Mouse (Mus musculus): ENCODE data around the gene Ergic1. TPM values are rescaled to one million over a fixed set of nuclear protein-coding genes. Genes with fewer than 3 reads are reported as not detected.

Ergic1 gene
- total RNA-seq, 1 experiment from 2014 or later: 44.6 TPM

- ATAC-seq (replicated peaks; ENCODE audit: low read depth, poor library complexity, severe bottlenecking): no peak
Measured at GRCm38 (mm10) chr17:26645411-26645854, 84.1 kb downstream of the Ergic1 start.

GRCm38 (mm10) chr17:26647283-26647682 lies 86.0 kb downstream of the Ergic1 start:
- ATAC-seq (replicated peaks; ENCODE audit: low read depth, poor library complexity, severe bottlenecking): no peak

- no peak for ATAC-seq (replicated peaks; ENCODE audit: low read depth, poor library complexity, severe bottlenecking)
Measured at GRCm38 (mm10) chr17:26649565-26649964, 88.3 kb downstream of the Ergic1 start.

DNA sequence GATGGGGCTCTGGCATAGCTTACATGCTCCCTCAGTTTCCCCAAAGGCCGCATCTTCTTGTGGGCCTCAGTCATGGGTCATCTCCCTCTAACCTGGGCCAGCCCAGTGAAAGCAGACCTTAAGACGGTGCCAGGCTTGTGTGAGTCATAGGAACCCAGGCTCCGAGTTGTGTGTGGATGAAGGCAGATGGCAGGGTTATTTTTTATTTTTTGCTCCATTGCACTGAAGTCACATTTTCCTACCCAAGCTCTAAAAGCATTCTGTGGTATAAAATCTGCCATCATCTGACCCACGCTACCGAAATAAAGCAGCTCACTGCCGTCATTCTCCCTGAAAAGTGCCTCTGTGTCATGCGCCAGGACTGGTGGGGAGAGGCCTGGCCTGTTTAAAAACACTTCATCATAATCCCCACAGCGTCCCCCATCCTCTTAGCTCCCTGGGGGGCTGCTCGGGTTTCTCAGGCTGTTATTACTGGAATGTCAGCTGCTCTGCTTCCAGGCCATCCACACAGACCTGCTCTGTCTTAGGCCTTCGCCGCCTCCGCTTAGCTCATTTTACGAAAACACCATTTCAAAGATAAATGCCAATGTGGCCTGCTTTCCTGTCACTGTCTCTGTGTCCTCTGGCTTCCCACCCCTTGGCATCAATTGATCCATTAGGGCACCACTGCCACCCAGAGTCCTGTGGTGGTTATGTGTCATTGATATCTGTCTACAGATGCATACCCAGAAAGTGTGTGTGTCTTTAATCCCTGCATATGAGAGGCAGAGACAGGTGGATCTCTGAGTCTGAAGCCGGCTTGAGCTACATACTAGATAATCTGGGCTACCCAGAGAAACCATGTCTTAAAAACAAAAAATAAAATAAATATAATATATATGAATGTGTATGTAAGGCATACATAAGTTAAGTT lies 89.4 kb downstream of the Ergic1 start:
- no peak for ATAC-seq (replicated peaks; ENCODE audit: low read depth, poor library complexity, severe bottlenecking)

GRCm38 (mm10) chr17:26658854-26659572 lies 97.7 kb downstream of the Ergic1 start:
- ATAC-seq (replicated peaks; ENCODE audit: low read depth, poor library complexity, severe bottlenecking): no peak

- ATAC-seq (replicated peaks; ENCODE audit: low read depth, poor library complexity, severe bottlenecking): no peak
Measured at GRCm38 (mm10) chr17:26659573-26659915, 98.3 kb downstream of the Ergic1 start.

DNA sequence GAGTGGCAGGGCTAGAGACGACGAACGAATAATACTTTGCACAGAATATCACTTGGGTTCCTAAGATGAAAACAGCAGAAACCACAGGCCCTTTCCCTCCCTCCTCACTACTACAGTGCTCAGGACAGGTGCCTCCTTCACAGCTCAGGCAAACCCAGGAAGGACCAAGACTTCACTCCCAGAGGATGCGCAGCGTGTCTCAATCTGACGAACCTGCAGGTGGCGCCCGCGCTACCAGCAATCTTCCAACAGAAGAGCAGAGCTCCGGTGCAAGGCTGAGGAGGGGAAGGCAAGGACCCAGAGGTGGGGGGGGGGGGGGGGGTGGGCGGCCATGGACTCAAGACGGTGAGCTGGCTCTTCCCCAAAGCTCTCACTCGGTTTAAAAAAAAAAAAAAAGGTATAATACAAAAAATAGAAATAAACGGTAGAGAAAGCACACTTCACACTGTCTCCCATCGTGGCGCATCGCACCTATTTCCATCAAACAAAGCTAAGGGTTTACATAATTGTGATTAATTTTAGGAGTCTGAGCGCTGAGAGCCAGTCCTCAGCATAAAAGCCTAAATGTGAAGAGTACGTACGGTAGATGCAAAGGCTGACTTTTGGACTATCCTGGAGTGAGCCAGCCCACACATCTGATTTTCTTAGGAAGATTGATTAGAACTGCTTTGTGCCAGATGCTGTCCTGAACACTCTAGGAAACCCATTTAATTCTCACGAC lies 99.1 kb downstream of the Ergic1 start:
- peak; percentile 54 for ATAC-seq (replicated peaks; ENCODE audit: low read depth, poor library complexity, severe bottlenecking)

DNA sequence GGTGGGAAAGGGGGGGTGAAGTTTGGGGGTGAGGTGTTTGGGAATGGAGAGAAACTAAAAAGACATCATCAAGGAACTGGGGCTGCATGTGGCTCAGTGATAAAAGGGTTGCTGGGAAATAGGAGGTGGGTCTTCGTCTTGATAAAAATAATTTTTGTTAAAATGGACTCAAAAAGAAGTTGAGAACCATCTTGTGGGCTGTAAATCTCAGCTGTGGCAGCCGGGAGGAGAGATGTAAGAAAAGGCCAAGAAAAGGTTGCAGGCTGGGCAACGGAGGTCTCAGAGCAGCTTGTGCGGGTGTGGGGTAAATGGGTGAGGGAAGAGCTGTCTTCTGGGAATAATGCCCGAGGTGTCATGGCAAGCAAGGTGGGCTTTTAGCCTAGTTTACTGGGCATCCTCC lies 100.9 kb downstream of the Ergic1 start:
- ATAC-seq (replicated peaks; ENCODE audit: low read depth, poor library complexity, severe bottlenecking): no peak

DNA sequence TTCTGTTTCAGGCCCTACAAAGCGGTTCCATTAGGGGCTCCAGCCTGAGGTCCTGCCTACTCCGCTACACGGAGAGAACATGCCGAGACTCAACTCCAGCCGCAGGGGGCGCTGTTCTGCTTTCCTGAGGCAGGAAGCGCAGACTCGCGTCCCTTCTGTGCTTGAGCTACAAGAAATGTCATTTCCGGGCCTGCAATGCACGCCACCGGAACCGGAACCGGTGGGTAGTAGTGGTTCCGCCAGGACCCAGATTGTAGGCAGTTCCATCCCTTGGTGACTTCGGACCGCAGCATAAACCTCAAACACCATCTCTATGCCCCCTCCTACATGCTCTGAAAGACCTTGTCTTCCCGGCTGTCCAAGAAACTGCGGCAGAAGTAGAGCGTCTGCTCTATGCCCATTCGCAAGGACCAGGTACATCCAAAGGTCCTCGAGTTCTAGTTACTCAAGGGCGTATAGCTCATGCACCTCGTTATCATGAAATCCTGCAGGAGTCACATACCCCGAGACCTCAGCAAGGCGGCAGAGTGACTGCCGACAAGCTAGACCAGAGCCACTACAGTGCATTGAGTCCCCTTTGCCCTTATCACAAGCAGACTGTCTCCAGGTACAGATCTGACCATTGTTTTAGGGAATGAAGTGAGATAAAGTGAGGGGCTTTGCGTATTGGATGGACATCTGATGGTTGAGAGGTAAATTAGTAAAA lies 101.8 kb downstream of the Ergic1 start, which contains the start of gene Atp6v0e:
Gene Atp6v0e (plus strand): TSS at position 254 of the 706 bp plus-strand sequence.
- ATAC-seq (replicated peaks; ENCODE audit: low read depth, poor library complexity, severe bottlenecking): peak; percentile 90

- ATAC-seq (replicated peaks; ENCODE audit: low read depth, poor library complexity, severe bottlenecking): no peak
Measured at GRCm38 (mm10) chr17:26665600-26665999, 104.3 kb downstream of the Ergic1 start.

GRCm38 (mm10) chr17:26671268-26671667 lies 110.0 kb downstream of the Ergic1 start:
- ATAC-seq (replicated peaks; ENCODE audit: low read depth, poor library complexity, severe bottlenecking): no peak

GRCm38 (mm10) chr17:26675845-26676244 lies 114.6 kb downstream of the Ergic1 start:
- ATAC-seq (replicated peaks; ENCODE audit: low read depth, poor library complexity, severe bottlenecking): no peak

GRCm38 (mm10) chr17:26676252-26676615 lies 114.9 kb downstream of the Ergic1 start:
- ATAC-seq (replicated peaks; ENCODE audit: low read depth, poor library complexity, severe bottlenecking): peak; percentile 95

DNA sequence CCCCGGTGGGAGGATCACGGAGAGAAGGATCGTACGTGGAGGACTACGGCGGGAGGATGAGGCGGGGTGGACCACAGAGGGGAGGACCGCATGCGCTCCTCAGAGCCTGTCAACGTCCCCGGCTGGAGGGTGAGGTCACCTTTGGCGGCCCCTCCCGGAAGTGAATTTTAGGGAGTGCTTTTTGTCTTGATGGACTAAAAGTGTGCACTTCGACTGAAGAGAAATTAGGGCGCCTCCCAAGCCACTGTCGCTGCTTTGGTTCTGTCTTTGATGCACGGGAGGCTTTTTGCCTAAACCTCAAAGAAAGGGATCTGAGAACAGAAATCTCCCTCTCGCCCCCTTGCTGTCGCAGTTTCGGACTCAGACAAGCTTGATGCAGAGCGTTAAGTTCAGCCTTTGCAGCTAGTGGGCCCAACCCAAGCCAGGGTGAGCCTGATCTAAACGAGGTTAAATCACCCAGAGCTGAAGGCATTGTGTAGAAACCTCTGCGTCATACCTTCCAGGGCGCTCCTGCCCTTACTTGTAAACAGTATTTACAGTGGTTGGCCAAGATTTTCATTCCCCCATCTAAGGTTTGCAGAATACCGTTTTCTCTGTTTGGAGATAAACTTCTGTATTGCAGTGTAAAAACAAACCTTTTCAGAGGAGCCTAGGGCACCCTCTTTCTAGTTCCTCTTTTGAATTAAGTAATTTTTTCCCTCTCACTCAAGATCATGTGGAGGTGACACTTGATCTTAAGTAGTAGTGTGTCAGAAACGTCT lies 115.5 kb downstream of the Ergic1 start:
- peak; percentile 65 for ATAC-seq (replicated peaks; ENCODE audit: low read depth, poor library complexity, severe bottlenecking)

GRCm38 (mm10) chr17:26677711-26678637 lies 116.7 kb downstream of the Ergic1 start:
- ATAC-seq (replicated peaks; ENCODE audit: low read depth, poor library complexity, severe bottlenecking): no peak

DNA sequence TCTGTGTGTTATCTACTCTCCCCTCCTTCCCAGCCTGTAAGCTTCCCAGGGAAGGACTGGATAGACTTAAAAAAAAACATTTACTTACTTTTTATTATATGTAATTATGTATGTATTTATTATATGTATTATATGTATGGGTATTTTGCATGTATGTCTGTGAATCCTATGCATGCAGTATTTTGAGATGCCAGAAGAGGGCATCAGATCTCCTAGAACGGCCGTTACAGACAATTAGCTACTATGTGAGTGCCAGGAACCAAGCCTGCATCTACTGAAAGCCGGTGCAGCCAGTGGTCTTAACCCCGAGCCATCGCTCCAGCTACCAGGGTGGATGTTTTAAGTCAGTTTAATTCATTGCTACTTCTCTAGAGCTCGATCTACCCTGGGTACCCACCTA lies 120.0 kb downstream of the Ergic1 start:
- ATAC-seq (replicated peaks; ENCODE audit: low read depth, poor library complexity, severe bottlenecking): no peak

DNA sequence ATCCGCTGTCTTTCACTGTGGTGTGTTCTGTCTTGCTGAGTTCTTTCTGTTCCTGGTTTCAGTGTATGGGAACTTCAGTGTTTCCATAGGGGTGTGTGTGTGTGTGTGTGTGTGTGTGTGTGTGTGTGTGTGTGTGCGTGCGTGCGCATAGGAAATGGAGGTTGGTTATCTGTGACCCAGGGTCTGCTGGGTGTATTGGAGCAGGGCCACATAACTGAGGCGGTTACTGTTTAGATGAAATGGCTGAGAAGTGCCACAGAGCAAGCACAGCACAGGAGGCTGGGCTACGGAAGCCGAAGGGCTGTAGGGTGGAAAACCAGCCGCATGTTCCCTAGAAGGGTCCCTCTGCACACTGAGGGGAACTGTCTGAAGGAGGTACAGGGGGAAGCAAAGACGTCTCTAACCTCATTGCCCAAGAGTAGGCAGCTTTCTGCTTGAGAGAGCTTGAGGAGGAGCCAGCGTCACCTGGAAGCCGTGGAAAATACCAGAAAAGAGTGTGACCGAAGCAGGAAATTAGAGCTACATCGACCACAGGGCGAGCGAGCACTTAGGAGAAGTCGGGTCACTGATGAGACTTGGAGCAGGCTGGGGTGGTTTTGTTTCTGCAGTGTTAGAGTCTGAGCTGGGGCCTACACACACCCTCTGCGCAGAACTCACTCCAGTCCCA lies 125.2 kb downstream of the Ergic1 start:
- peak; percentile 70 for ATAC-seq (replicated peaks; ENCODE audit: low read depth, poor library complexity, severe bottlenecking)
